Mouse (Mus musculus) v-Abl transformed pro-B cells (cell line): ENCODE measurements around the gene Gm21822.
"Not testable (repeated sequence)": the region's sequence is repeated elsewhere in the genome, so short reads cannot be mapped to it uniquely, and the experiment has no call there.

ENCODE experiments used
- in situ Hi-C, 2 experiments: fragments of 400-800 bp; cut with MboI; formaldehyde crosslinking; loops; one replicate each; pipeline ENCODE4 v1.15.1; 2025; ENCODE audit not compliant: unreplicated experiment in 2 of 2

Gm21822 gene

GRCm38 (mm10) chrY:18654182-18654581, at the start of gene Gm21822:
TSS of gene Gm21822 (plus strand) at chrY:18654482.
- in situ Hi-C loops = not testable (repeated sequence)
